Comparison of ENCODE assay signal across 7 mouse cellular contexts in genomic region chr12:110845131-110845880, GRCm38 (mm10). TPM values are rescaled to one million over a fixed set of nuclear protein-coding genes. Genes with fewer than 3 reads are reported as not detected.
DNase-seq lines count a peak whose midpoint lies in the region; ATAC-seq lines count a peak whose summit lies in the region.

No protein-coding gene starts in this region.

- peak; percentile 80 for ATAC-seq in embryonic facial prominence, embryonic 13.5 days (ENCODE audit: insufficient number of reproducible peaks, insufficient read depth, low FRiP score, low TSS enrichment, low read depth)
- peak; percentile 65 for ATAC-seq in limb, embryonic 13.5 days (ENCODE audit: low FRiP score, low read depth)
- ATAC-seq in midbrain, embryonic 16.5 days = 0 out of 2 replicates have a peak, but pooled peaks have one; percentile 22

- H3K9ac ChIP-seq in embryonic facial prominence, embryonic 13.5 days = peak overlapping the region; percentile 71
- peak overlapping the region; percentile 63 for H3K9ac ChIP-seq in limb, embryonic 13.5 days
- peak overlapping the region; percentile 38 for H3K9ac ChIP-seq in midbrain, embryonic 16.5 days (ENCODE audit: low read depth, low read length)

- H3K4me3 ChIP-seq in embryonic facial prominence, embryonic 13.5 days = peak overlapping the region; percentile 51
- H3K4me3 ChIP-seq in limb, embryonic 13.5 days = peak overlapping the region; percentile 50
- H3K4me3 ChIP-seq in midbrain, embryonic 16.5 days (ENCODE audit: low read depth, low read length) = peak overlapping the region; percentile 30

- H3K4me1 ChIP-seq in embryonic facial prominence, embryonic 13.5 days = peaks cover 18% of the 10 kb centered on the region
- H3K4me1 ChIP-seq in limb, embryonic 13.5 days = peaks cover 30% of the 10 kb centered on the region
- peaks cover 9% of the 10 kb centered on the region; the same call in 1 of the 2 replicates for H3K4me1 ChIP-seq in midbrain, embryonic 16.5 days (ENCODE audit: control insufficient read depth, insufficient read depth, low read length)

- under 1% methylated on average over 36 of the region's 36 CpGs for WGBS in embryonic facial prominence, embryonic 13.5 days
- WGBS in limb, embryonic 13.5 days = 1% methylated on average over 36 of the region's 36 CpGs
- under 1% methylated on average over 36 of the region's 36 CpGs for WGBS in midbrain, embryonic 16.5 days

- peaks cover 16% of the 10 kb centered on the region for H3K27me3 ChIP-seq in embryonic facial prominence, embryonic 13.5 days
- peaks cover 37% of the 10 kb centered on the region for H3K27me3 ChIP-seq in limb, embryonic 13.5 days
- H3K27me3 ChIP-seq in midbrain, embryonic 16.5 days (ENCODE audit: control insufficient read depth, insufficient read depth, low read depth, low read length) = peaks cover 22% of the 10 kb centered on the region

- H3K9me3 ChIP-seq in embryonic facial prominence, embryonic 13.5 days = no peaks in the 10 kb centered on the region
- no peaks in the 10 kb centered on the region for H3K9me3 ChIP-seq in limb, embryonic 13.5 days
- no peaks in the 10 kb centered on the region for H3K9me3 ChIP-seq in midbrain, embryonic 16.5 days (replicated peaks; ENCODE audit: control insufficient read depth, low read length, poor library complexity, severe bottlenecking)

- H3K27ac ChIP-seq in embryonic facial prominence, embryonic 13.5 days = peak overlapping the region; percentile 56
- H3K27ac ChIP-seq in limb, embryonic 13.5 days = peak overlapping the region; percentile 15; the same call in 1 of the 2 replicates
- no peak overlapping the region for H3K27ac ChIP-seq in midbrain, embryonic 16.5 days (ENCODE audit: low read length)

- no peaks in the 10 kb centered on the region for H3K36me3 ChIP-seq in embryonic facial prominence, embryonic 13.5 days
- no peaks in the 10 kb centered on the region for H3K36me3 ChIP-seq in limb, embryonic 13.5 days
- no peaks in the 10 kb centered on the region for H3K36me3 ChIP-seq in midbrain, embryonic 16.5 days (ENCODE audit: control insufficient read depth, insufficient read depth, low read length)

- peak; percentile 90 for DNase-seq in adrenal gland, postnatal 25 days
- peak; percentile 96 to 97 for DNase-seq in heart, adult 18-20 months
- DNase-seq in kidney, adult 8-10 months = peak; percentile 96 to 98
- peak; percentile 87 to 89 for DNase-seq in spleen, postnatal 10 days (ENCODE audit: low spot score in 2 of 2)

- peak overlapping the region; percentile 67 for H3K4me2 ChIP-seq in embryonic facial prominence, embryonic 13.5 days
- H3K4me2 ChIP-seq in limb, embryonic 13.5 days (replicated peaks) = peak overlapping the region; percentile 70
- peak overlapping the region; percentile 57 for H3K4me2 ChIP-seq in midbrain, embryonic 16.5 days (ENCODE audit: low read length)

RNA-seq across cellular contexts. Expression of gene Mok, which starts 4.6 kb away (rescaled TPM):
- total RNA-seq in adrenal gland, postnatal 25 days (2021) = 1.4 and 1.5 TPM in 2 replicates
- 6.5 and 7.3 TPM in 2 replicates for polyA plus RNA-seq in embryonic facial prominence, embryonic 13.5 days (2015; fragmentation: Nextera tagmentation; extraction: Ambion mirVana)
- total RNA-seq in heart, adult 18-20 months (2021) = 1 to 10 TPM in 1 of 2 experiments, under 1 TPM in 1; 0.80 to 1.4 TPM
- polyA plus RNA-seq in limb, embryonic 13.5 days (2015; fragmentation: Nextera tagmentation; extraction: Ambion mirVana) = 5.7 and 6.1 TPM in 2 replicates
- polyA plus RNA-seq in midbrain, embryonic 16.5 days (2015; fragmentation: Nextera tagmentation; extraction: Ambion mirVana) = 16.1 and 17.9 TPM in 2 replicates

RNA-seq across cellular contexts. Expression of gene Zfp839, which starts 4.7 kb away (rescaled TPM):
- total RNA-seq in adrenal gland, postnatal 25 days (2021) = 16.3 and 17.7 TPM in 2 replicates
- 7.7 and 8.7 TPM in 2 replicates for polyA plus RNA-seq in embryonic facial prominence, embryonic 13.5 days (2015; fragmentation: Nextera tagmentation; extraction: Ambion mirVana)
- 10 to 100 TPM; 10.3 to 11.4 TPM for total RNA-seq in heart, adult 18-20 months (2021)
- 7.0 and 7.8 TPM in 2 replicates for polyA plus RNA-seq in limb, embryonic 13.5 days (2015; fragmentation: Nextera tagmentation; extraction: Ambion mirVana)
- 3.6 and 4.7 TPM in 2 replicates for polyA plus RNA-seq in midbrain, embryonic 16.5 days (2015; fragmentation: Nextera tagmentation; extraction: Ambion mirVana)

RNA-seq across cellular contexts. Expression of gene Cinp, which starts 43.6 kb away (rescaled TPM):
- 35.8 and 43.9 TPM in 2 replicates for total RNA-seq in adrenal gland, postnatal 25 days (2021)
- polyA plus RNA-seq in embryonic facial prominence, embryonic 13.5 days (2015; fragmentation: Nextera tagmentation; extraction: Ambion mirVana) = 66.9 and 74.3 TPM in 2 replicates
- total RNA-seq in heart, adult 18-20 months (2021) = 10 to 100 TPM; 26.9 to 29.5 TPM
- 69.0 and 73.4 TPM in 2 replicates for polyA plus RNA-seq in limb, embryonic 13.5 days (2015; fragmentation: Nextera tagmentation; extraction: Ambion mirVana)
- polyA plus RNA-seq in midbrain, embryonic 16.5 days (2015; fragmentation: Nextera tagmentation; extraction: Ambion mirVana) = 84.2 and 90.0 TPM in 2 replicates

RNA-seq across cellular contexts. Expression of gene Tecpr2, which starts 43.8 kb away (rescaled TPM):
- total RNA-seq in adrenal gland, postnatal 25 days (2021) = 9.5 and 10.1 TPM in 2 replicates
- polyA plus RNA-seq in embryonic facial prominence, embryonic 13.5 days (2015; fragmentation: Nextera tagmentation; extraction: Ambion mirVana) = 5.0 and 5.4 TPM in 2 replicates
- 1 to 10 TPM; 5.1 to 6.0 TPM for total RNA-seq in heart, adult 18-20 months (2021)
- 4.4 and 4.9 TPM in 2 replicates for polyA plus RNA-seq in limb, embryonic 13.5 days (2015; fragmentation: Nextera tagmentation; extraction: Ambion mirVana)
- 7.9 and 8.4 TPM in 2 replicates for polyA plus RNA-seq in midbrain, embryonic 16.5 days (2015; fragmentation: Nextera tagmentation; extraction: Ambion mirVana)

Comparison
In these comparisons a context has a peak if more than half of its experiments do, and no peak if none do; other contexts are left out.
1. ATAC-seq: peak in every context shown above with its lines; median percentile 80 in embryonic facial prominence, embryonic 13.5 days; 65 in limb, embryonic 13.5 days; 22 in midbrain, embryonic 16.5 days.